Mouse (Mus musculus): ENCODE measurements around the gene Nod1. TPM values are rescaled to one million over a fixed set of nuclear protein-coding genes. Genes with fewer than 3 reads are reported as not detected.

Gene Nod1
- polyA plus RNA-seq, 1 experiment from 2014 or later: 3.6 TPM

DNA sequence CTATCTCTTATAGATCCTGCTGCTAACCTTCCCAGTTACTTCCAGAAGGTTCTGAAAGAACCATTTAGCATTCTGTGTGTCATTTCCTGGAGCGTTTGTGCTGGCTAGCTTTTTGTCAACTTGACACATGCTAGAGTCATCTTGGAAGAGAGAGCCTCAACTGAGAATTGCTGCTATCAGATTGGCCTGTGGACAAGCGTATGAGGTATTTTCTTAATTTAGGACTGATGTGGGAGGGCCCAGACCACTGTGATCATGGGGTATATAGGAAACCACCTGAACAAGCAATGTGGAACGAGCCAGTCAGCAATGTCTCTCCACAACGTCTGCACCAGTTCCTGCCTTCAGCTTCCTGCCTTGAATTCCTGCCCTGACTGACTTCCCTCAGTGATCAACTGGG lies 31.1 kb upstream of the Nod1 start:
- no peaks in the 10 kb centered on the region for H3K36me3 ChIP-seq
- H3K27ac ChIP-seq (replicated peaks): no peak overlapping the region
- H3K4me2 ChIP-seq: no peak overlapping the region
- H3K4me3 ChIP-seq (replicated peaks): no peak overlapping the region
- no peaks in the 10 kb centered on the region for H3K9me3 ChIP-seq (replicated peaks)
- no peak overlapping the region for H3K9ac ChIP-seq (replicated peaks)
- no peaks in the 10 kb centered on the region for H3K4me1 ChIP-seq
- 81% methylated on average over 4 of the region's 4 CpGs for WGBS
- no peaks in the 10 kb centered on the region for H3K27me3 ChIP-seq (replicated peaks)
- ATAC-seq (ENCODE audit: low FRiP score): no peak

DNA sequence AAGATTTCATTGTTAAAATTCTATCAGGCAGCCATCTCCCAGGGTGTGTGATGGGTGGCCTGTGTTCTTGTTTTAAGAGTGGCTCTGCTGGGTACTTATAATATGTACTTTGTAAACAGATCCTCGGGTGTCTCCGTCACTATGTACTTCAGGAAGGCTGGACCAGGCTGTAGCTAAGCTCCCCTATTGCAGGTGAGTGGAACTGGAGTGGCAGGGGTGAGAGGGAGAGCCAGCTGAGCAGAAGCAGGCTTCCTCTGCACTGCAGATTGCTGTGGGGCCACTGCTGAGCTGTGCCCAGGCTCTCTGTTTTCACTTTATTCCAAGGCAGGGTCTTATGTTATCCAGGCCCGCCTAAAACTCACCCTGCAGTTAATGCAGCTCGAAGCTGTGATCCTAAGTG lies 30.0 kb upstream of the Nod1 start:
- H3K36me3 ChIP-seq: no peaks in the 10 kb centered on the region
- no peak overlapping the region for H3K4me2 ChIP-seq
- H3K4me1 ChIP-seq: no peaks in the 10 kb centered on the region
- WGBS: 79% methylated on average over 4 of the region's 4 CpGs
- H3K4me3 ChIP-seq (replicated peaks): no peak overlapping the region
- no peaks in the 10 kb centered on the region for H3K27me3 ChIP-seq (replicated peaks)
- H3K9me3 ChIP-seq (replicated peaks): no peaks in the 10 kb centered on the region
- no peak for ATAC-seq (ENCODE audit: low FRiP score)
- no peak overlapping the region for H3K27ac ChIP-seq (replicated peaks)
- H3K9ac ChIP-seq (replicated peaks): no peak overlapping the region

DNA sequence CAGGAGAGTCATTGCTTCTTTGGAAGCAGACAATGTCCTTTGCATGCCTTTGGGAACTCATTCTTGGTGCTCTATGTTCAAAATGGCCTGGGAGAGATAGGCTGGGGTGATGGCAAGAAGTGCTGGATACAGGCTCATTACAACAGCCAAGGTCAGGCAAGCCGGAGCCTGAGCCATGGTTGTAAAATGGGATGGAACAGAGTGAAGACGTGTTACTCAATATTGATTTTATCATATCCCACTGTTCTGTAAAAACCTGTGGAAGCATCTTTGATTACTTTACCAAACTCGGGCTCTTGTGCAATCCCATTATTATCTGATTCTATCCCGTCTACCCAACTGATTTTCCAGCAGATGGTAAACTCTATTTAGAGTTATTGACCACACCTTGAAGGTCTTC lies 28.9 kb upstream of the Nod1 start:
- Histone ChIP-seq H3K4me3 (replicated peaks) (no peak overlapping the region), H3K36me3 (no peaks in the 10 kb centered on the region), H3K4me1 (no peaks in the 10 kb centered on the region), H3K27me3 (replicated peaks) (no peaks in the 10 kb centered on the region), H3K9ac (replicated peaks) (no peak overlapping the region), H3K27ac (replicated peaks) (no peak overlapping the region), H3K9me3 (replicated peaks) (no peaks in the 10 kb centered on the region), H3K4me2 (no peak overlapping the region)
- ATAC-seq (ENCODE audit: low FRiP score): no peak
- WGBS: 80% methylated on average over 4 of the region's 4 CpGs

DNA sequence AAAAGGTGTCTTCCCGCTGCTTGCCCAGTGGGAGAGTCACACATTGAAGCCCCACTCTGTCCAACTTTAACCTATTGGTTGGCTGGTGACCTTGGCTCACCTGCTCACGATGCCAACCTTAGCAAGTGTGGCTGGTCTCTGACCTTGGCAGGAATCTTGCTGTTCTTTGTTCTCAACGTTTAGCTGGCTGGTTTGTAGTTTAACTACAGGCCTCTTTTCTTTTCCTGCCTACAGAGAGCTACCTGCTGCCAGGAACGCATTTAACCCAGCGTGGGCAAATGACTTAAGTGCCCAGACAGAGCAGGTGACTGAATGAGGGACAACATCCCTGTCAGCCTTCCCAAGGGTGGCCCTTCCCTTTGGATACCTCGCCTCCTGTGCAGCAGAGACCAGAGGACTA lies 25.3 kb upstream of the Nod1 start:
- no peak overlapping the region for H3K9ac ChIP-seq (replicated peaks)
- WGBS: 88% methylated on average over 6 of the region's 6 CpGs

DNA sequence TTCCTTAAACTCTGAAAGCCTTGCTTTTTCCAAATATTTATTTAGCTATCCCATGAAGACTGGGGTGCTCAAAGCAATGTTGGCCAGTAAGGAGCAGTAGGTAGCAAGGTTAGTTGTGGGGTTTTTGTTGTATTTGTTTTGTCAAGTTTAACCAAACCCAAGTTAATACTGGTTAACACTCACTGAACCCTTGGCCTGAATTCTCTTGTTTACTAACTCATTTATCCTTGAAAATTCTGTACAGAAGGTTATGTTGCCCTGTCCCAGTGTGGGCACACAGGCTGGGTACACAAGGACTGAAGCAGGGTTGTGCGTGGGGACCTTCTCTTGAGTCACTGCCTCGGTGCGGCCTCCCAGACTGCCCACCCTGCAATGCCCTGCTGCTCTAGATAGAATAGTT lies 23.9 kb upstream of the Nod1 start:
- no peak overlapping the region for H3K9ac ChIP-seq (replicated peaks)
- no peak overlapping the region for H3K4me3 ChIP-seq (replicated peaks)
- peaks cover 13% of the 10 kb centered on the region for H3K4me1 ChIP-seq
- no peak overlapping the region for H3K4me2 ChIP-seq
- H3K36me3 ChIP-seq: no peaks in the 10 kb centered on the region
- H3K9me3 ChIP-seq (replicated peaks): no peaks in the 10 kb centered on the region
- 0 out of 2 replicates have a peak, but pooled peaks cover under 1% of the 10 kb centered on the region for H3K27me3 ChIP-seq (replicated peaks)
- no peak overlapping the region for H3K27ac ChIP-seq (replicated peaks)
- WGBS: 97% methylated on average over 3 of the region's 3 CpGs
- ATAC-seq (ENCODE audit: low FRiP score): no peak

More for the DNA sequence above, 25.3 kb upstream of the Nod1 start:
- 0 out of 2 replicates have a peak, but pooled peaks cover 4% of the 10 kb centered on the region for H3K4me1 ChIP-seq
- no peaks in the 10 kb centered on the region for H3K27me3 ChIP-seq (replicated peaks)
- no peak overlapping the region for H3K27ac ChIP-seq (replicated peaks)
- ATAC-seq (ENCODE audit: low FRiP score): no peak
- H3K4me2 ChIP-seq: no peak overlapping the region
- no peaks in the 10 kb centered on the region for H3K36me3 ChIP-seq
- H3K4me3 ChIP-seq (replicated peaks): no peak overlapping the region
- H3K9me3 ChIP-seq (replicated peaks): no peaks in the 10 kb centered on the region

DNA sequence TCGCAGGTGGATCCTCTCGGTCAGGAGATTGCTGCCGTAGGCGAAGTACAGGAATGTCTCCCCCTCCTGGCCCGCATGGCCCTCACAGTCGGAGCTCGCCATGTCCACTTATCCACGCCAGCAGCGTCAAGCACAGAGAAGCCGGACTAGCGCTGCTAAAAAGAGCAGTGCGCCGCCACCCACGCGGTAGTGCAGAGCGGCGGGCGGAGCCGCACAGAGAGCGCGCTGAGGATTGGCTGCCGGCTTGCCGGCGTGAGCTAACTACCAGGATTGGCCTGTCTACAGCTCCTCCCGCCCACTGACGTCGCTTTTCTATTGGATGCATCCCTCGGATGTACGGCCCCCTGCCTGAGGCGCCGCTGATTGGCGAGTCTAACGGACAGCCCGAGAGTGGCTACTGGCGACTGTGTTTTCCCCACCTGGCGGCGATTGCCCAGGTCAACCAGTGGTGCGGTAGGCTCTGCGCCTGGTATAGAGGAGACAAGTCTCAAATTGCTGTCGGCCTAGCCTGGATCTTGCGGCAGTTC lies 20.4 kb upstream of the Nod1 start, which contains the start of gene Ggct:
TSS of gene Ggct (minus strand) at position 217 of the 527 bp plus-strand sequence.
- under 1% methylated on average over 41 of the region's 41 CpGs for WGBS
- Histone ChIP-seq H3K9ac (replicated peaks) (peak within 1 kb of the TSS; percentile 62), H3K4me3 (replicated peaks) (peak within 1 kb of the TSS; percentile 65), H3K4me1 (peaks cover 13% of the 10 kb centered on the region), H3K9me3 (replicated peaks) (no peaks in the 10 kb centered on the region), H3K36me3 (no peaks in the 10 kb centered on the region), H3K4me2 (peak within 1 kb of the TSS; percentile 74), H3K27ac (replicated peaks) (peak within 1 kb of the TSS; percentile 78), H3K27me3 (replicated peaks) (0 out of 2 replicates have a peak, but pooled peaks cover 2% of the 10 kb centered on the region)
- ATAC-seq (ENCODE audit: low FRiP score): peak; percentile 100

DNA sequence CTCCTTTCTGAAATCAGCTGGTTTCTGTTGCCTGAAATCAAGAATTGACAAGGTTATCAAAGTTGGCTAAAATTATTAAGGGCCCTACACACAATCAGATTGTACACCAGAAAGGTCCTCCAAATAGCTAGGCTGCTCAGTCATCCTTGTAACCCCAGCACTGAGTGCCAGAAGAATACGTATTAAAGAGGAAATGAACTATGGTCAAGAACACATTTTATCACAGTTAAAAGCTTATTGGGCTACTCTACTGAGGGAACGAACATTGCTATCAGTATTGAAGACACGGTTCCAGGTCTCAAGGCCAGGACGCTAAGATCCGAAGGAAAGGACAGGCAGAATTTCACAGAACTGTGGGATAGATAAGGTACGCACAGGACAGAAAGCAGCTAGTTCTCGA lies 19.7 kb upstream of the Nod1 start:
- ATAC-seq (ENCODE audit: low FRiP score): no peak
- Histone ChIP-seq H3K4me2 (peak overlapping the region; percentile 74), H3K4me3 (replicated peaks) (peak overlapping the region; percentile 65), H3K4me1 (peaks cover 13% of the 10 kb centered on the region), H3K9ac (replicated peaks) (peak overlapping the region; percentile 62), H3K27me3 (replicated peaks) (0 out of 2 replicates have a peak, but pooled peaks cover 2% of the 10 kb centered on the region), H3K36me3 (no peaks in the 10 kb centered on the region), H3K9me3 (replicated peaks) (no peaks in the 10 kb centered on the region), H3K27ac (replicated peaks) (peak overlapping the region; percentile 78)
- 6% methylated on average over 7 of the region's 7 CpGs for whole genome bisulfite sequencing

DNA sequence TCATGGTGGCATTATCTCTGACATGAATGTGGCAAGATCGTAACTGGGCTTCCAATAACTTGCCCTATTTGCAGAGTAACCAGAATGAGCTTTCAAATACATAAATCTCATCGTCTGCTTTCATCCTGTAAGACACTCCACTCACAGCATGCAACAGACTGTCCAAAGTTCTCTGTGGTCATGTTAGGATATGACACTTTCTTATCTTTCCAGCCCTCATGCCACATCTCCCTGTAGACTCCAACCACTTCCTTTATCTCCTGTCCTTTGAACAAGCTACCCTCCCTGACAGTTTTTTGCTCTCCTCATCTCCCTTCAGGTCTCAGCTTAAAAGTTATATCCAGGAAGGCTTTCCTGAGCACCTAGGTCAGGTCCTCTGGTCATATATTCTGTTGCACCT lies 18.8 kb upstream of the Nod1 start:
- H3K4me2 ChIP-seq: no peak overlapping the region
- no peak overlapping the region for H3K9ac ChIP-seq (replicated peaks)
- H3K27ac ChIP-seq (replicated peaks): no peak overlapping the region
- ATAC-seq (ENCODE audit: low FRiP score): no peak
- 0 out of 2 replicates have a peak, but pooled peaks cover 2% of the 10 kb centered on the region for H3K27me3 ChIP-seq (replicated peaks)
- H3K4me1 ChIP-seq: peaks cover 13% of the 10 kb centered on the region
- 0 out of 2 replicates have a peak, but pooled peaks cover 2% of the 10 kb centered on the region for H3K36me3 ChIP-seq
- 87% methylated on average over 2 of the region's 2 CpGs for WGBS
- H3K9me3 ChIP-seq (replicated peaks): no peaks in the 10 kb centered on the region
- no peak overlapping the region for H3K4me3 ChIP-seq (replicated peaks)

DNA sequence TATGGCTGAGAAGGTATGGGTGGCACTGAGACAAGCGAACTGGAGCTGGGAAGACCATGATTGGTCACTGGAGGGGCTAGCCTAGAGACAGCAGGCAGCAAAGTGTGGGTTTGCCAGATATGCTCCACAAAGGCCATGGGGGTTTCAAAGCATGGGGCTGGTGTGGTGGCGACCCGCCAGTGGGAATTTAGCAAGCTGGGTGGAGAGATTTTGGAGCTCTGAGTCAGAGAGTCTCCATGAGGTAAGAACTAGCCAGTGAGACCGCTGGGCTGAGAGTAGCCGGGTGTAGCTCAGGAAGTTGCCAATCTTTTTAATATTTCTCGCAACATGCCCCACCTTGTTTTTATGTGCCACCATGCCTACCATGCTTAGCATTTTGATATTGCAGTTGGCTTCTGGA lies 15.7 kb upstream of the Nod1 start:
- ATAC-seq (ENCODE audit: low FRiP score): no peak
- WGBS: 95% methylated on average over 6 of the region's 6 CpGs

DNA sequence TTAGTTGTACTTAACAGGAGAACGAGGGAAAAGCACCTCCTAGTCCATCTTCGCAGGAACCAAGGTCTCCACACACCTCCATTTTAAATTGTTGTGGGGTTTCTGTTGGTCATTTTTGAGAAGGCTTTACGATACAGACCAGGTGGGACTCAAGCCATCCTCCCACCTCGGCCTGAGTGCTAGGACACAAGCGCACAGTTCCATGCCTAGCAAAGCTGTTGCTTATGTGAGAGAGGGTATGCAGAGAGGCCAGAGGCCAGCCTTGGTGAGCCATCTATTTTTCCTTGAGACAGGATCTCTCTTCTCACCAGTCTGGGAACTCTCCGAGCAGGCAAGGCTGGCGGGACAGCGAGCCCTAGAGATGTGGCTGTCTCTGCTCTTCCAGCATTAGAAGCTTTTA lies 11.7 kb upstream of the Nod1 start:
- 95% methylated on average over 8 of the region's 8 CpGs for WGBS
- Histone ChIP-seq H3K4me2 (no peak overlapping the region), H3K4me1 (no peaks in the 10 kb centered on the region), H3K36me3 (peaks cover 8% of the 10 kb centered on the region; the same call in 1 of the 2 replicates), H3K27me3 (replicated peaks) (no peaks in the 10 kb centered on the region), H3K4me3 (replicated peaks) (no peak overlapping the region), H3K27ac (replicated peaks) (no peak overlapping the region), H3K9me3 (replicated peaks) (no peaks in the 10 kb centered on the region), H3K9ac (replicated peaks) (no peak overlapping the region)
- no peak for ATAC-seq (ENCODE audit: low FRiP score)

More for the DNA sequence above, 15.7 kb upstream of the Nod1 start:
- H3K9ac ChIP-seq (replicated peaks): no peak overlapping the region
- no peak overlapping the region for H3K4me3 ChIP-seq (replicated peaks)
- H3K27me3 ChIP-seq (replicated peaks): 0 out of 2 replicates have a peak, but pooled peaks cover 2% of the 10 kb centered on the region
- H3K9me3 ChIP-seq (replicated peaks): no peaks in the 10 kb centered on the region
- H3K36me3 ChIP-seq: peaks cover 8% of the 10 kb centered on the region; the same call in 1 of the 2 replicates
- no peak overlapping the region for H3K4me2 ChIP-seq
- H3K27ac ChIP-seq (replicated peaks): no peak overlapping the region
- H3K4me1 ChIP-seq: peaks cover 10% of the 10 kb centered on the region

DNA sequence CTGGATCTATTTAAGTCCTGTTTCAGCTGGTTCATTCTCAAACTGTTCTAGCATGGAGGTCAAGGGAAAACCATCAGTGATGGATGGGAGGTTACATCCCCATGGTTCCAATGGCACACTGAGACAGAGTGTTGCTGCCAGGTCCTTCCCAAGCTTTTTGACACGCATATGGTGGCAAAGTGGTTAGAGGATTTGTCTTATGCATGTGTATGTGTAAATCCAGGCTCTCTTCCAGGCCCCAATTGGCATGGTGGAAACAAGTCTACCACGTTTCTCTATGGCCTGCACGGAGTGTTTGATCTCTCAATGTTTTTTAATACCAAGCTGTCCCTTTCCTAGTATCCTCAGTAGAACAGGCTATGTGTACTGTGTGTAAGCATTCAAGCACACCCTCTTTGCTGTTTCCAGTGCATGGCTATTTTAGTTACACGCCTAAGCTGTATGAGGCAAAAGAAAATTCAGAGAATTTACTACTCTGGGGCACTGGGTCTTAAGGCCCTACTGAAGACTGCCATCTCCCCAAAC lies 11.2 kb upstream of the Nod1 start:
- H3K4me1 ChIP-seq: no peaks in the 10 kb centered on the region
- ATAC-seq (ENCODE audit: low FRiP score): no peak
- no peak overlapping the region for H3K4me3 ChIP-seq (replicated peaks)
- WGBS: 97% methylated on average over 4 of the region's 4 CpGs
- H3K4me2 ChIP-seq: no peak overlapping the region
- no peaks in the 10 kb centered on the region for H3K27me3 ChIP-seq (replicated peaks)
- H3K27ac ChIP-seq (replicated peaks): no peak overlapping the region
- H3K9ac ChIP-seq (replicated peaks): no peak overlapping the region
- peaks cover 8% of the 10 kb centered on the region; the same call in 1 of the 2 replicates for H3K36me3 ChIP-seq
- H3K9me3 ChIP-seq (replicated peaks): no peaks in the 10 kb centered on the region

DNA sequence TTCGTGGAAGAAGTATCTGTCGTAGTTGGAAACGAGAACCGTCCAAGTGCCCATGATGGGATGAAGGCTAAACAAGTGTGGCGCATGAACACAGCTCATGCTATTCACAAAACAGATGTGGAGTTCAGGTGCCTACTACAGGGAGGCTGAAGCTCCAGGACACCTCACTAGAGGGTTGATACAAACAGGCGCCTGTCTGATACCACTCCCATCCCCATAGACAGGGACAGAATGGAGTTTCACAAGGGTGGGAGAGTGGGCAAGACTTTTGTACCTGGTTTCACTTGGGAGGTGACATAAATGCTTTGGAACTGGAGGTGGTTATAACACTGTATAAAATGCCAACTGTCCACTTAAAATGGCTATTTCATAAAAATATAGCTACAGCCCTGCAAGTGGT lies 7.0 kb upstream of the Nod1 start:
- H3K4me3 ChIP-seq (replicated peaks): no peak overlapping the region
- no peak overlapping the region for H3K4me2 ChIP-seq
- H3K36me3 ChIP-seq: no peaks in the 10 kb centered on the region
- 97% methylated on average over 6 of the region's 6 CpGs for WGBS
- 0 out of 2 replicates have a peak, but pooled peaks cover 4% of the 10 kb centered on the region for H3K27me3 ChIP-seq (replicated peaks)
- no peaks in the 10 kb centered on the region for H3K9me3 ChIP-seq (replicated peaks)
- ATAC-seq (ENCODE audit: low FRiP score): no peak
- H3K27ac ChIP-seq (replicated peaks): no peak overlapping the region
- no peaks in the 10 kb centered on the region for H3K4me1 ChIP-seq
- H3K9ac ChIP-seq (replicated peaks): no peak overlapping the region
